Mouse (Mus musculus): Measurements from ENCODE around the gene Nfx1. TPM values are rescaled to one million over a fixed set of nuclear protein-coding genes. Genes with fewer than 3 reads are reported as not detected.

Gene Nfx1
- 87.1 to 97.3 TPM (median 95.8 TPM) in 4 replicates for total RNA-seq (2023)

DNA sequence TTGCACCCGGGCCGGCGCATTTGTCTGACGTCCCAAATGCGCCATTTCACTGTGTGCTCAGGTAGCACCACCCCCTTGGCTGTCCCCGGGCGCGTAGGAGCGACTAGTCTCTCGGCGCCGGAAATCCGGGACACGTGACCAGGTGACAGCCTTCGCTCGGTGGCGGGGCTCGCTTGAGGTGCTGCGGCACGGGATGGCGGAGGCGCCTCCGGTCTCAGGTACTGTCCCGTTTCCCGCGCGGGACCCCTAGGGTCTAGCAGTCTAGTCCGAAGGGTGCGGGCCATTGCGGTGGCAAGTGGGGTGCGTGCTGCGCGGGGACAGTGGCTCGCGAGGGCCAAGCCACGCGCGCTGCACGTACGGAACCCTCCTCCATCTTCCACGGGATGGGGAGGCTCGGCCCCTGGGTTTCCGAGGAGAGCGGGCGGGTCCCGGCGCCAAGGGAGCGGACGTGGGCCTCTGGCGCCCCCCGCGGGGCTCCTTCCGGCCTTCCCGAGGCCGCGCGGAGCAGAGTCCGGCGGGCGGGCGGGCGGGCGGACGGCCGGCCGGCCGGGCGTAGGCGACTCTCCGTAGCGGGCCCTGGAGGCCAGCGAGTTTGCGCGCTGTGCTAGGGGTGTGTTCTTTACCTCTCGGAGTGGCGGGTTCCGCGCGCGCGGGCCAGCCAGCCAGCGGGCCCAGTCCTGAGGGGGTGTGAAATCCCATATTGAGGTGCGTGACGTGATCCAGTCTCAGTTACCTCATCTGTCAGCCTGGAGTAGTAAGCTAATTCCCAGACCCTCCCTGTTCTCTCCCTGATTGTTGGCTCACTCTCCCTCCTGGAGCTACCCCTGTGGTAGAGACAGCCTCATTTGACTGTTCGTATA is at the start of gene Nfx1:
Gene Nfx1 (plus strand): TSS at position 65 of the 860 bp plus-strand sequence.

GRCm38 (mm10) chr4:40948160-40948708 is 22.5 kb upstream of the Nfx1 start, which contains the start of the genes Bag1 and Chmp5:
TSS of gene Bag1 (minus strand) at chr4:40948294.
TSS of gene Chmp5 (plus strand) at chr4:40948407.

DNA sequence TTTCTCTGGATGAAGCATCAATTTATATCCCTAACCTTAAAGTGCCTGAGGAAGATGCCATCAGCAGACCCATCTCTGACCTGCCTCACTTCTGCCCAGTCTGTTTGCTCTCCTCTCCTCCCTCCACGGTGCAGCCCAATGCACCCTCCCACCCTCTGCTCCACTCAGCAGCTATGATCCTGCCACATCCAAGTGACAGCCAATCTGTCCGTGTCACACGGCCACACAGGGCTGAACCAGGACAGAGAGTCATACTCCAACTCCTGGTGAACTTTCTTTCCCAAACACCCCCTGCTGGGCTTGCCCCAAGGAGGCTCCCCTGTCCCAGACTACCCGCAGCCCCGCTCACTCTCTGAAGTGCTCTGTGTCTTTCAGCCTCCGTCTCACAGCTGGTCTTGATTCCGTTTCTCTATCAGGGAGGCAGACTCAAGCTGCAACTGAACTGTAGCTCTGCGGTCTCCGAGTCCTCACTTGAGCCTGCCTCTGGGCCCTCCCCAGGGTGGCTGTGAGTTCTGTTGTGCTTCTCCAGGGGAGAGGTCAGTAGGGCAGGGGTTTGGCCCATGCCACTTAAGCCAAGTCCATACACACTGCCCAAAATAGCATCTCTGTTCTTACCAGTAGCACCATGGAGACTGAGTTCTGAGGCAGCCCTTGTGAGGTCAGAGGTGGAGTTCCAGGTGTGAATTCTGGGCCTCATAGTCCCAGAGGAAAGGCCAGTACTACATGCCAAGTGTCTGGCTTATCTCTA is 77.0 kb downstream of the Nfx1 start, which contains the start of gene Aqp7:
Gene Aqp7 (minus strand): TSS at position 616 of the 748 bp plus-strand sequence.

Other genes starting within 250 kb of the Nfx1 start
- gene Dnaja1, start 248.8 kb upstream of the Nfx1 start, total RNA-seq (2023) = 419 to 597 TPM (median 444 TPM) in 4 replicates
- gene Smu1, start 213.0 kb upstream of the Nfx1 start, total RNA-seq (2023) = 70.1 to 87.0 TPM (median 85.7 TPM) in 4 replicates
- gene B4galt1, start 116.9 kb upstream of the Nfx1 start, total RNA-seq (2023) = 46.1 to 51.5 TPM (median 47.3 TPM) in 4 replicates
- not detected in 4 replicates for gene Spink4, start 50.9 kb upstream of the Nfx1 start, total RNA-seq (2023)
- 66.0 to 76.4 TPM (median 72.0 TPM) in 4 replicates for gene Bag1, start 22.6 kb upstream of the Nfx1 start, total RNA-seq (2023)
- 37.5 to 40.9 TPM (median 38.4 TPM) in 4 replicates for gene Chmp5, start 22.5 kb upstream of the Nfx1 start, total RNA-seq (2023)
- gene Aqp7, start 77.2 kb downstream of the Nfx1 start, total RNA-seq (2023) = not detected in 4 replicates
- gene Aqp3, start 127.3 kb downstream of the Nfx1 start, total RNA-seq (2023) = 0.41 to 1.8 TPM (median 1.6 TPM) in 3 of 4 replicates, not detected in the other
- gene Nol6, start 153.5 kb downstream of the Nfx1 start, total RNA-seq (2023) = 60.6 to 66.7 TPM (median 63.1 TPM) in 4 replicates
- 77.3 to 95.7 TPM (median 92.0 TPM) in 4 replicates for gene Ube2r2, start 164.8 kb downstream of the Nfx1 start, total RNA-seq (2023)

Measured in B cell, adult 62 days (primary cell).